27 mouse cellular contexts compared by ENCODE assay signal in genomic region chr11:85821659-85822058, GRCm38 (mm10). TPM values are rescaled to one million over a fixed set of nuclear protein-coding genes. Genes with fewer than 3 reads are reported as not detected.
DNase-seq lines count a peak whose midpoint lies in the region; ATAC-seq and TF ChIP-seq lines count a peak whose summit lies in the region.
"Had no signal": no experiment of that assay in that cellular context is flagged by ENCODE, and none has a peak within 500 bp of the region (broad histone marks: within the 10 kb centered on the region; RNA-seq: fewer than 3 reads in every experiment).

No protein-coding gene starts in this region.

- no peak for TF ChIP-seq CTCF in kidney, postnatal 0 days (IDR thresholded peaks at IDR 0.05; ENCODE audit: low read depth)

- H3K4me3 ChIP-seq in heart, embryonic 10.5 days: no peak overlapping the region
- H3K4me3 ChIP-seq in liver, embryonic 15.5 days (replicated peaks): no peak overlapping the region
- no peak overlapping the region for H3K4me3 ChIP-seq in liver, embryonic 12.5 days
- no peak overlapping the region for H3K4me3 ChIP-seq in kidney, postnatal 0 days (replicated peaks; ENCODE audit: low read depth, low read length)
- H3K4me3 ChIP-seq in limb, embryonic 10.5 days: no peak overlapping the region
- H3K4me3 ChIP-seq in intestine, embryonic 16.5 days (ENCODE audit: low read length): no peak overlapping the region
- H3K4me3 ChIP-seq: embryonic facial prominence, embryonic 15.5 days; erythroblast, embryonic 14.5 days; forebrain, embryonic 10.5 days; gastrocnemius, adult 2 months; heart, embryonic 12.5 days had no signal

- no peak for ATAC-seq in liver, embryonic 15.5 days (ENCODE audit: insufficient read depth)
- no peak for ATAC-seq in liver, embryonic 12.5 days
- ATAC-seq in kidney, postnatal 0 days (replicated peaks; ENCODE audit: low FRiP score, low read depth): peak; percentile 30; the same call in 1 of the 2 replicates
- ATAC-seq in megakaryocyte-erythroid progenitor cell, adult 5-6 weeks (replicated peaks; ENCODE audit: low FRiP score, low TSS enrichment, poor library complexity, severe bottlenecking): no peak
- no peak for ATAC-seq in intestine, embryonic 16.5 days
- ATAC-seq: CD4-positive, CD25-positive, alpha-beta regulatory T cell, adult 4 months; forebrain, embryonic 14.5 days had no signal

- WGBS in heart, embryonic 10.5 days: 65% methylated on average over 9 of the region's 9 CpGs
- WGBS in liver, embryonic 15.5 days (ENCODE audit: insufficient replicate concordance): 73% methylated on average over 9 of the region's 9 CpGs
- 75% methylated on average over 9 of the region's 9 CpGs for WGBS in liver, embryonic 12.5 days (ENCODE audit: insufficient replicate concordance)
- WGBS in kidney, postnatal 0 days: 68% methylated on average over 9 of the region's 9 CpGs
- 81% methylated on average over 9 of the region's 9 CpGs for WGBS in limb, embryonic 10.5 days
- WGBS in intestine, embryonic 16.5 days: 78% methylated on average over 9 of the region's 9 CpGs

- no peak overlapping the region for H3K9ac ChIP-seq in liver, embryonic 15.5 days
- H3K9ac ChIP-seq in liver, embryonic 12.5 days: no peak overlapping the region
- H3K9ac ChIP-seq in kidney, postnatal 0 days (ENCODE audit: low read depth, low read length): no peak overlapping the region
- no peak overlapping the region for H3K9ac ChIP-seq in intestine, embryonic 16.5 days (ENCODE audit: low read depth, low read length)
- H3K9ac ChIP-seq: embryonic facial prominence, embryonic 15.5 days; heart, embryonic 12.5 days had no signal

- peaks cover 93% of the 10 kb centered on the region for H3K27me3 ChIP-seq in heart, embryonic 10.5 days (ENCODE audit: insufficient read depth, poor library complexity, severe bottlenecking)
- H3K27me3 ChIP-seq in liver, embryonic 15.5 days: peaks cover 92% of the 10 kb centered on the region
- H3K27me3 ChIP-seq in liver, embryonic 12.5 days (replicated peaks): peaks cover 78% of the 10 kb centered on the region
- H3K27me3 ChIP-seq in kidney, postnatal 0 days (ENCODE audit: insufficient read depth, low read length): no peaks in the 10 kb centered on the region
- H3K27me3 ChIP-seq in limb, embryonic 10.5 days (ENCODE audit: low read depth, poor library complexity, severe bottlenecking): peaks cover 92% of the 10 kb centered on the region
- no peaks in the 10 kb centered on the region; the same call in 1 of the 2 replicates for H3K27me3 ChIP-seq in intestine, embryonic 16.5 days (replicated peaks; ENCODE audit: control insufficient read depth, insufficient read depth, low read length)

- no peaks in the 10 kb centered on the region for H3K9me3 ChIP-seq in heart, embryonic 10.5 days
- no peaks in the 10 kb centered on the region for H3K9me3 ChIP-seq in liver, embryonic 15.5 days (replicated peaks)
- H3K9me3 ChIP-seq in liver, embryonic 12.5 days (replicated peaks): no peaks in the 10 kb centered on the region
- no peaks in the 10 kb centered on the region for H3K9me3 ChIP-seq in kidney, postnatal 0 days (replicated peaks; ENCODE audit: low read length)
- H3K9me3 ChIP-seq in limb, embryonic 10.5 days (replicated peaks): no peaks in the 10 kb centered on the region
- H3K9me3 ChIP-seq in intestine, embryonic 16.5 days (ENCODE audit: control insufficient read depth, low read length): no peaks in the 10 kb centered on the region
- H3K9me3 ChIP-seq: embryonic facial prominence, embryonic 15.5 days; forebrain, embryonic 10.5 days; G1E; heart, embryonic 12.5 days had no signal

- DNase-seq in heart, embryonic 10.5 days (ENCODE audit: low spot score): no peak
- no peak for DNase-seq in heart, adult 8-10 months (ENCODE audit: low spot score)
- DNase-seq in kidney, postnatal 0 days (ENCODE audit: low spot score): no peak
- DNase-seq in limb, embryonic 10.5 days (ENCODE audit: low spot score): no peak
- DNase-seq: adrenal gland, adult 8-10 months; adrenal gland, postnatal 36 days; B cell, adult 2 months; cerebellum, adult 2 months; cerebellum, postnatal 10 days; gastrocnemius, adult 2 months; gastrocnemius, postnatal 25 days had no signal

- H3K4me1 ChIP-seq in heart, embryonic 10.5 days: peaks cover 96% of the 10 kb centered on the region
- peaks cover 26% of the 10 kb centered on the region for H3K4me1 ChIP-seq in liver, embryonic 15.5 days (replicated peaks)
- H3K4me1 ChIP-seq in liver, embryonic 12.5 days: peaks cover 29% of the 10 kb centered on the region
- peaks cover 22% of the 10 kb centered on the region; the same call in 1 of the 2 replicates for H3K4me1 ChIP-seq in kidney, postnatal 0 days (replicated peaks; ENCODE audit: insufficient read depth, low read length)
- peaks cover 94% of the 10 kb centered on the region for H3K4me1 ChIP-seq in limb, embryonic 10.5 days
- peaks cover 10% of the 10 kb centered on the region for H3K4me1 ChIP-seq in intestine, embryonic 16.5 days (ENCODE audit: control insufficient read depth, insufficient read depth, low read length)

- peak overlapping the region; percentile 59; the same call in 1 of the 2 replicates for H3K27ac ChIP-seq in heart, embryonic 10.5 days
- H3K27ac ChIP-seq in liver, embryonic 15.5 days (replicated peaks): 0 out of 2 replicates have a peak overlapping the region, but pooled peaks have one; percentile 14
- H3K27ac ChIP-seq in liver, embryonic 12.5 days: no peak overlapping the region
- H3K27ac ChIP-seq in kidney, postnatal 0 days: peak overlapping the region; percentile 64
- 0 out of 2 replicates have a peak overlapping the region, but pooled peaks have one; percentile 11 for H3K27ac ChIP-seq in limb, embryonic 10.5 days
- H3K27ac ChIP-seq in intestine, embryonic 16.5 days (ENCODE audit: low read length): no peak overlapping the region
- H3K27ac ChIP-seq: embryonic facial prominence, embryonic 15.5 days had no signal

- H3K4me2 ChIP-seq in liver, embryonic 15.5 days: no peak overlapping the region
- H3K4me2 ChIP-seq in liver, embryonic 12.5 days: no peak overlapping the region
- no peak overlapping the region for H3K4me2 ChIP-seq in kidney, postnatal 0 days (ENCODE audit: low read length)
- no peak overlapping the region for H3K4me2 ChIP-seq in intestine, embryonic 16.5 days (ENCODE audit: low read depth, low read length)
- H3K4me2 ChIP-seq: embryonic facial prominence, embryonic 15.5 days; heart, embryonic 12.5 days had no signal

- H3K36me3 ChIP-seq in heart, embryonic 10.5 days: no peaks in the 10 kb centered on the region
- H3K36me3 ChIP-seq in liver, embryonic 15.5 days (replicated peaks): no peaks in the 10 kb centered on the region
- H3K36me3 ChIP-seq in liver, embryonic 12.5 days: no peaks in the 10 kb centered on the region
- H3K36me3 ChIP-seq in kidney, postnatal 0 days (ENCODE audit: insufficient read depth, low read length): no peaks in the 10 kb centered on the region
- no peaks in the 10 kb centered on the region for H3K36me3 ChIP-seq in limb, embryonic 10.5 days
- H3K36me3 ChIP-seq in intestine, embryonic 16.5 days (ENCODE audit: control insufficient read depth, insufficient read depth, low read length): no peaks in the 10 kb centered on the region
- H3K36me3 ChIP-seq: embryonic facial prominence, embryonic 15.5 days; forebrain, embryonic 10.5 days; G1E; heart, embryonic 12.5 days had no signal

RNA-seq across cellular contexts. Expression of gene Tbx2, which starts 10.7 kb away (rescaled TPM):
- 2.5 and 7.6 TPM in 2 replicates for polyA plus RNA-seq in heart, embryonic 10.5 days (2016; fragmentation: Nextera tagmentation; extraction: Ambion mirVana)
- 1 to 10 TPM; 4.1 to 6.6 (median 4.7) TPM for total RNA-seq in heart, adult 8-10 months (2022)
- polyA plus RNA-seq in liver, embryonic 15.5 days (2015; fragmentation: Nextera tagmentation; extraction: Ambion mirVana): 0.45 and 0.56 TPM in 2 replicates
- polyA plus RNA-seq in liver, embryonic 12.5 days (2016; fragmentation: Nextera tagmentation; extraction: Ambion mirVana): 1.1 and 1.4 TPM in 2 replicates
- 15.6 and 22.5 TPM in 2 replicates for polyA plus RNA-seq in kidney, postnatal 0 days (2015; fragmentation: Nextera tagmentation; extraction: Ambion mirVana)
- 4.0 and 5.3 TPM in 2 replicates for polyA plus RNA-seq in limb, embryonic 10.5 days (2016; fragmentation: Nextera tagmentation; extraction: Ambion mirVana)
- total RNA-seq in megakaryocyte-erythroid progenitor cell, adult 5-6 weeks (2014; fragmentation: Nextera tagmentation): not detected in 2 replicates
- total RNA-seq in megakaryocyte-erythroid progenitor cell, adult 5-6 weeks (2017): 0.19 TPM in 1 of 2 replicates, not detected in the other
- polyA plus RNA-seq in intestine, embryonic 16.5 days (2015; fragmentation: Nextera tagmentation; extraction: Ambion mirVana): 1.7 and 2.2 TPM in 2 replicates
- polyA plus RNA-seq: CD4-positive, CD25-positive, alpha-beta regulatory T cell, adult 4 months had no signal

RNA-seq across cellular contexts. Expression of gene Gm11444, which starts 28.5 kb away (rescaled TPM):
- polyA plus RNA-seq in heart, embryonic 10.5 days (2016; fragmentation: Nextera tagmentation; extraction: Ambion mirVana): not detected in 2 replicates
- total RNA-seq in heart, adult 8-10 months (2022): not detected
- polyA plus RNA-seq in liver, embryonic 15.5 days (2015; fragmentation: Nextera tagmentation; extraction: Ambion mirVana): not detected in 2 replicates
- not detected in 2 replicates for polyA plus RNA-seq in liver, embryonic 12.5 days (2016; fragmentation: Nextera tagmentation; extraction: Ambion mirVana)
- not detected in 2 replicates for polyA plus RNA-seq in kidney, postnatal 0 days (2015; fragmentation: Nextera tagmentation; extraction: Ambion mirVana)
- polyA plus RNA-seq in limb, embryonic 10.5 days (2016; fragmentation: Nextera tagmentation; extraction: Ambion mirVana): not detected in 2 replicates
- not detected in 2 replicates for total RNA-seq in megakaryocyte-erythroid progenitor cell, adult 5-6 weeks (2014; fragmentation: Nextera tagmentation)
- not detected in 2 replicates for total RNA-seq in megakaryocyte-erythroid progenitor cell, adult 5-6 weeks (2017)
- not detected in 2 replicates for polyA plus RNA-seq in intestine, embryonic 16.5 days (2015; fragmentation: Nextera tagmentation; extraction: Ambion mirVana)
- total RNA-seq: adrenal gland, adult 8-10 months; adrenal gland, postnatal 36 days; G1E; gastrocnemius, adult 2 months; gastrocnemius, postnatal 25 days; granulocyte monocyte progenitor cell, adult 5-6 weeks; heart, postnatal 25 days had no signal
- polyA plus RNA-seq: cerebellum, adult 2 months; embryonic facial prominence, embryonic 11.5 days; erythroblast, embryonic 14.5 days; forebrain, embryonic 10.5 days; forebrain, embryonic 14.5 days; G1E; heart, embryonic 12.5 days; heart, embryonic 16.5 days; hindbrain, embryonic 11.5 days had no signal

Comparison
In these comparisons a context has a peak if more than half of its experiments do, and no peak if none do; other contexts are left out.
1. H3K27ac ChIP-seq: peak in heart, embryonic 10.5 days (single experiment), liver, embryonic 15.5 days (single experiment), kidney, postnatal 0 days (single experiment) and limb, embryonic 10.5 days (single experiment); none in liver, embryonic 12.5 days (single experiment) and intestine, embryonic 16.5 days (single experiment).